Mouse (Mus musculus): Measurements from ENCODE around the gene Meis1.

The Meis1 gene

GRCm38 (mm10) chr11:18948600-18949295, 70.0 kb downstream of the Meis1 start:
- in situ Hi-C loops (cut with MboI, MseI), result no loop called here

- in situ Hi-C loops (cut with MboI, MseI), result no loop called here
Observed at GRCm38 (mm10) chr11:18947434-18947833, 71.4 kb downstream of the Meis1 start.

GRCm38 (mm10) chr11:18945778-18946177, 73.0 kb downstream of the Meis1 start:
- in situ Hi-C loops (cut with MboI, MseI), result no loop called here

- in situ Hi-C loops (cut with MboI, MseI), result no loop called here
Observed at GRCm38 (mm10) chr11:18944972-18945625, 73.7 kb downstream of the Meis1 start.

- in situ Hi-C loops (cut with MboI, MseI), result no loop called here
Observed at GRCm38 (mm10) chr11:18944209-18944608, 74.6 kb downstream of the Meis1 start.

GRCm38 (mm10) chr11:18942990-18943389, 75.8 kb downstream of the Meis1 start:
- in situ Hi-C loops (cut with MboI, MseI), result no loop called here

- in situ Hi-C loops (cut with MboI, MseI), result no loop called here
Observed at GRCm38 (mm10) chr11:18940916-18941315, 77.9 kb downstream of the Meis1 start.

- in situ Hi-C loops (cut with MboI, MseI), result loop anchor here (10.0 kb wide), 1 partner anchor 720 kb away; no protein-coding TSS in a partner anchor
Observed at GRCm38 (mm10) chr11:18934921-18935320, 83.9 kb downstream of the Meis1 start.

GRCm38 (mm10) chr11:18931001-18931874, 87.5 kb downstream of the Meis1 start:
- in situ Hi-C loops (cut with MboI, MseI), result loop anchor here (10.0 kb wide), 1 partner anchor 716 kb away; no protein-coding TSS in a partner anchor

- in situ Hi-C loops (cut with MboI, MseI), result loop anchor here (10.0 kb wide), 1 partner anchor 715 kb away; no protein-coding TSS in a partner anchor
Observed at GRCm38 (mm10) chr11:18929779-18930728, 88.7 kb downstream of the Meis1 start.

- in situ Hi-C loops (cut with MboI, MseI), result no loop called here
Observed at GRCm38 (mm10) chr11:18927351-18927750, 91.4 kb downstream of the Meis1 start.

- in situ Hi-C loops (cut with MboI, MseI), result no loop called here
Observed at GRCm38 (mm10) chr11:18926798-18927197, 92.0 kb downstream of the Meis1 start.

GRCm38 (mm10) chr11:18924583-18925334, 94.0 kb downstream of the Meis1 start:
- in situ Hi-C loops (cut with MboI, MseI), result no loop called here

- in situ Hi-C loops (cut with MboI, MseI), result no loop called here
Observed at GRCm38 (mm10) chr11:18923274-18923673, 95.5 kb downstream of the Meis1 start.

- in situ Hi-C loops (cut with MboI, MseI), result no loop called here
Observed at GRCm38 (mm10) chr11:18920651-18921050, 98.1 kb downstream of the Meis1 start.

GRCm38 (mm10) chr11:18919162-18919762, 99.5 kb downstream of the Meis1 start:
- in situ Hi-C loops (cut with MboI, MseI), result no loop called here

GRCm38 (mm10) chr11:18917887-18918286, 100.9 kb downstream of the Meis1 start:
- in situ Hi-C loops (cut with MboI, MseI), result no loop called here

- in situ Hi-C loops (cut with MboI, MseI), result no loop called here
Observed at GRCm38 (mm10) chr11:18913251-18913650, 105.5 kb downstream of the Meis1 start.

GRCm38 (mm10) chr11:18912311-18913019, 106.3 kb downstream of the Meis1 start:
- in situ Hi-C loops (cut with MboI, MseI), result no loop called here
